Mouse (Mus musculus) G1E (cell line): ENCODE data around the gene Tifa.

ENCODE experiments used
- CTCF ChIP-seq: IDR thresholded peaks from 2 replicates; pipeline ENCODE4 v1.5.1; 2012; ENCODE audit warnings: low read depth, low read length, inconsistent platforms, mixed read lengths
- GATA1 ChIP-seq: IDR thresholded peaks from 2 replicates; pipeline ENCODE4 v1.6.1; 2012; ENCODE audit warnings: borderline replicate concordance, low read length, inconsistent platforms, mixed read lengths
- POLR2AphosphoS5 ChIP-seq: IDR thresholded peaks from 2 replicates; pipeline ENCODE4 v1.6.1; 2012; ENCODE audit warnings: low read depth, low read length, inconsistent platforms; ENCODE audit not compliant: insufficient replicate concordance

DNA sequence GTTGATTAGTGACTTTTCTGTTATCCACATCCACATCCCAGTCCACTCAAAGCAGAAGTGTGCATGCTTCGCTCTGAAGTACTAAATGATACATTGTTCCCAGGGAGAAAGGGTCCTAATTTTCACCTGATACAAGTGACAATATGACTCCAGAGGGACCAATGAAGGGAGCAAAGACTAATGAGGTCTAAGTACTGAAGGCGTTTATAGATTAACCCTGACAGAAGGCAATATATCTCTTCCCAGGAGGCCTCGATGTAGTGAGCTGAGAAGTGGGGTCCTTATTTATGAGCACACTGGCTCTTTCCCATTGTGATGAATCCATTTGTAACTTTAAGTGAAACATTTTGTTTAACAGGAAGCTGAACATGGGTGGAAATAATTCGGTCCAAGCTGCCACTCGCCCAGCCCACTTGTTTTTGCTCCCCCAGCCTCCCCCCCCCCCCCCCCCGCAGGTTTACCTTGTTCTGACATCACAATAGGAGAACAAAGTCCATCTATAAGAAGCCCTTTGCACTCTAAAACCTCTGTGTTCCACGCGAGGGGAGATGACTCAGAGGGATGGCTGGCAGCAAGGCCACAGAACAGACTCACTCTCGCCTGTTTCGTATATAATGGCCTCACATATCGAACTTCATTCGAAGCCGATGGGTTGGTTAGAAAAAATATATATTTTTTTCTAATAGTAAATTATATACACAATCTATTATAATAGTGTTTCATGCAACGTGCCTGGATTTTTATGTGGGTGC, 45.8 kb upstream of the Tifa start:
- TF ChIP-seq CTCF (no peak), POLR2AphosphoS5 (no peak), GATA1 (no peak)
